Mouse (Mus musculus) testis, adult 2 months (tissue): ENCODE measurements around the gene Sec1.

Source experiments
- CTCF ChIP-seq: fragments of 200-500 bp; IDR thresholded peaks from 2 replicates; pipeline ENCODE4 v1.5.1; 2012; ENCODE audit warnings: low read depth, mild to moderate bottlenecking, inconsistent platforms, low read length, moderate library complexity; ENCODE audit not compliant: control insufficient read depth, insufficient read depth, insufficient replicate concordance
- POLR2A ChIP-seq: fragments of 200-500 bp; IDR thresholded peaks from 2 replicates; pipeline ENCODE4 v1.6.1; 2012; ENCODE audit warnings: low read depth, mild to moderate bottlenecking, inconsistent platforms, low read length, moderate library complexity; ENCODE audit not compliant: control insufficient read depth

GRCm38 (mm10) chr7:45702316-45702715, 8.1 kb upstream of the Sec1 start:
- TF ChIP-seq POLR2A (no peak), CTCF (no peak)
